Mouse (Mus musculus) adrenal gland, adult 18-20 months (tissue): ENCODE results near the gene Lrp6. TPM values are rescaled to one million over a fixed set of nuclear protein-coding genes. Genes with fewer than 3 reads are reported as not detected.

Experiments used
- total RNA-seq, 2 experiments: library from RNA; stranded (reverse); gene quantifications; 1 replicate in 1 of 2; 2 replicates in 1 of 2; pipeline ENCODE4 v1.2.3; 2021

Gene Lrp6
- total RNA-seq, 2 experiments from 2014 or later, result 57.2 to 78.3 TPM

Other genes with a start within 250 kb of the Lrp6 start
- not detected for gene Bcl2l14, start 170.6 kb downstream of the Lrp6 start, total RNA-seq
- gene Mansc1, start 65.5 kb upstream of the Lrp6 start, total RNA-seq, result 1 to 10 TPM; 3.3 to 4.5 TPM
- gene Borcs5, start 72.5 kb upstream of the Lrp6 start, total RNA-seq, result 10 to 100 TPM; 12.2 to 13.2 TPM
- gene Dusp16, start 225.7 kb upstream of the Lrp6 start, total RNA-seq, result 10 to 100 TPM; 26.1 to 33.5 TPM